9 mouse cellular contexts compared by ENCODE assay signal in genomic region chr9:121352131-121352606, GRCm38 (mm10). TPM values are rescaled to one million over a fixed set of nuclear protein-coding genes. Genes with fewer than 3 reads are reported as not detected.
DNase-seq lines count a peak whose midpoint lies in the region; ATAC-seq and TF ChIP-seq lines count a peak whose summit lies in the region.
"Had no signal": no experiment of that assay in that cellular context is flagged by ENCODE, and none has a peak within 500 bp of the region (broad histone marks: within the 10 kb centered on the region; RNA-seq: fewer than 3 reads in every experiment).

No protein-coding gene starts in this region.

- TF ChIP-seq CTCF in Patski (IDR thresholded peaks at IDR 0.05), result peak; percentile 77

- ATAC-seq in Patski, result no peak

- CTCF ChIA-PET in Patski (lab: Charles Lee), result interaction anchor here (0.7 to 1.5 kb wide), 6 partner anchors 20 to 63 kb away, joined by 3 to 4 read pairs (median 4); partner anchors contain the start of gene Trak1

- intact Hi-C loops in left cerebral cortex, postnatal 36 days (cut with DNase I), result loop anchor here (5.0 kb wide), 1 partner anchor 40 kb away; no protein-coding TSS in a partner anchor

- no peaks in the 10 kb centered on the region for H3K27me3 ChIP-seq in Patski
- H3K27me3 ChIP-seq: hindbrain, embryonic 15.5 days had no signal

- DNase-seq in layer of hippocampus, postnatal 10 days (ENCODE audit: low spot score in 2 of 2), result peak; percentile 48 to 54
- no peak for DNase-seq in layer of hippocampus, postnatal 36 days
- no peak for DNase-seq in Patski (ENCODE audit: low read depth, low spot score)
- peak; percentile 64 for DNase-seq in fibroblast of lung, adult 2 months (ENCODE audit: low read depth)
- peak; percentile 83 to 85 for DNase-seq in kidney, postnatal 25 days
- DNase-seq in monocyte, adult 2 months (ENCODE audit: low read depth in 1 of 2, low spot score in 2 of 2), result peak; percentile 31 to 70
- no peak for DNase-seq in left cerebral cortex, postnatal 36 days (ENCODE audit: low spot score in 2 of 2)
- DNase-seq in frontal cortex, postnatal 14 days (ENCODE audit: low spot score in 2 of 2), result no peak

- in situ Hi-C loops in Patski (cut with MboI; ENCODE audit: low pct_unique_long_range_greater_than_20kb), result loop anchor here (10.0 kb wide), 1 partner anchor 47 kb away; no protein-coding TSS in a partner anchor

- POLR2A ChIA-PET in Patski (lab: Charles Lee), result interaction anchor here (1.5 kb wide), 1 partner anchor 12 kb away, joined by 5 read pairs; no protein-coding TSS in a partner anchor

RNA-seq across cellular contexts. Expression of gene Trak1, which starts 54.9 kb away (rescaled TPM):
- 100 to 1,000 TPM; 207 to 210 TPM for total RNA-seq in layer of hippocampus, postnatal 10 days (2021)
- 100 to 1,000 TPM; 235 to 247 TPM for total RNA-seq in layer of hippocampus, postnatal 36 days (2021)
- polyA plus RNA-seq in Patski (2021), result 49.4 TPM
- 100 to 1,000 TPM; 229 to 269 TPM for total RNA-seq in left cerebral cortex, postnatal 36 days (2021)

Comparison
In these comparisons a context has a peak if more than half of its experiments do, and no peak if none do; other contexts are left out.
1. DNase-seq: peak in layer of hippocampus, postnatal 10 days (2 of 2), fibroblast of lung, adult 2 months (single experiment), kidney, postnatal 25 days (2 of 2) and monocyte, adult 2 months (2 of 2); none in layer of hippocampus, postnatal 36 days (0 of 2), Patski (single experiment), left cerebral cortex, postnatal 36 days (0 of 2) and frontal cortex, postnatal 14 days (0 of 2).